Mouse (Mus musculus): Measurements from ENCODE around the gene Lyz1.

DNA sequence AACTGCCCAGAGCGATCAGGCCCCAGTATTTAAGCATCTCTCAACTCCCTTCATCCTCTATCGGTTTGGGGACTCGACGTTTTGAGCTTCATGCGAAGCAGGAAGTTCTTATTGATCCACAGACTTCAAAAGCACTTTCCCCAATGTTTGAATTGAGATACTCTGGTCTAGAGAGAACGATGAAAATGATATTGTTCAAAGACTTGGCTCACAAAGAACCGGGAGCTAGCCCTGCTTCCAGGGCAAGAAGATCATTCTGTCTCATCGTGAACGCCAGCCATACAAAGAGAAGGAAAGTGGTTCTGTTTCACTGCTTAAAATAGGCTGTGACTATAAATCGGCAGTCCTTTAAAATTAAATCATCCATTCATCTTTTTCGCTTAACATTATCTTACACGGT lies 54.1 kb downstream of the Lyz1 start, which contains the start of gene 9530003J23Rik:
- no peak for TF ChIP-seq CTCF (IDR thresholded peaks at IDR 0.05; ENCODE audit: low read depth)
- no peak for TF ChIP-seq EP300 (IDR thresholded peaks at IDR 0.05; ENCODE audit: low read depth)
